Mouse (Mus musculus) bone marrow macrophage, adult 2 months (primary cell): ENCODE results near the gene Nog. TPM values are rescaled to one million over a fixed set of nuclear protein-coding genes. Genes with fewer than 3 reads are reported as not detected.

Source experiments
- H3K27ac ChIP-seq: 2 replicates; pipeline ENCODE4 v1.5.1; 2012; ENCODE audit warnings: low read depth, low read length; ENCODE audit not compliant: insufficient read depth
- H3K4me1 ChIP-seq: 2 replicates; pipeline ENCODE4 v1.6.1; 2012; ENCODE audit warnings: low read length; ENCODE audit not compliant: control insufficient read depth, insufficient read depth
- H3K4me3 ChIP-seq: 2 replicates; pipeline ENCODE4 v1.5.1; 2012; ENCODE audit warnings: mild to moderate bottlenecking, low read length, moderate library complexity; ENCODE audit not compliant: insufficient read depth
- CTCF ChIP-seq: IDR thresholded peaks from 2 replicates; pipeline ENCODE4 v1.5.1; 2012; ENCODE audit warnings: low read depth, mild to moderate bottlenecking, low read length, moderate library complexity
- POLR2A ChIP-seq: IDR thresholded peaks from 2 replicates; pipeline ENCODE4 v1.6.1; 2012; ENCODE audit warnings: mild to moderate bottlenecking, low read depth, low read length, borderline replicate concordance
- polyA plus RNA-seq: library from polyadenylated mRNA; stranded (reverse); fragments of >200 nt; gene quantifications from 2 replicates; pipeline ENCODE4 v1.2.4, GENCODE M21; 2012; ENCODE audit not compliant: missing spikeins, insufficient read depth, insufficient read length

Nog gene
- polyA plus RNA-seq, 1 experiment = not detected

- Histone ChIP-seq H3K27ac (no peak overlapping the region), H3K4me3 (no peak overlapping the region), H3K4me1 (no peaks in the 10 kb centered on the region)
- TF ChIP-seq POLR2A (no peak), CTCF (no peak)
Observed at GRCm38 (mm10) chr11:89312378-89312777, 10.2 kb upstream of the Nog start.

- no peak for TF ChIP-seq POLR2A
- TF ChIP-seq CTCF = no peak
- Histone ChIP-seq H3K4me1 (no peaks in the 10 kb centered on the region), H3K27ac (no peak overlapping the region), H3K4me3 (no peak overlapping the region)
Observed at GRCm38 (mm10) chr11:89310217-89310616, 8.1 kb upstream of the Nog start.

GRCm38 (mm10) chr11:89303421-89303820 is 1.3 kb upstream of the Nog start:
- TF ChIP-seq CTCF (peak; percentile 84), POLR2A (no peak)
- Histone ChIP-seq H3K4me1 (no peaks in the 10 kb centered on the region), H3K27ac (no peak overlapping the region), H3K4me3 (no peak overlapping the region)

GRCm38 (mm10) chr11:89302816-89303180 is 666 bp upstream of the Nog start:
- no peak overlapping the region for H3K27ac ChIP-seq
- no peaks in the 10 kb centered on the region for H3K4me1 ChIP-seq
- no peak overlapping the region for H3K4me3 ChIP-seq
- no peak for TF ChIP-seq CTCF
- no peak for TF ChIP-seq POLR2A

GRCm38 (mm10) chr11:89301331-89302055 is 639 bp downstream of the Nog start:
- no peak overlapping the region for H3K27ac ChIP-seq

GRCm38 (mm10) chr11:89299784-89300775 is 2.1 kb downstream of the Nog start:
- Histone ChIP-seq H3K4me3 (no peak overlapping the region), H3K4me1 (no peaks in the 10 kb centered on the region), H3K27ac (no peak overlapping the region)
- TF ChIP-seq POLR2A (no peak), CTCF (no peak)

More at GRCm38 (mm10) chr11:89301331-89302055, 639 bp downstream of the Nog start:
- no peaks in the 10 kb centered on the region for H3K4me1 ChIP-seq
- H3K4me3 ChIP-seq = peak overlapping the region; percentile 15; the same call in 1 of the 2 replicates
- TF ChIP-seq CTCF = no peak
- no peak for TF ChIP-seq POLR2A

GRCm38 (mm10) chr11:89299116-89299783 is 2.9 kb downstream of the Nog start:
- H3K27ac ChIP-seq = no peak overlapping the region
- H3K4me1 ChIP-seq = no peaks in the 10 kb centered on the region
- no peak for TF ChIP-seq CTCF
- TF ChIP-seq POLR2A = no peak
- H3K4me3 ChIP-seq = no peak overlapping the region

GRCm38 (mm10) chr11:89298285-89299010 is 3.7 kb downstream of the Nog start:
- Histone ChIP-seq H3K4me1 (no peaks in the 10 kb centered on the region), H3K27ac (no peak overlapping the region), H3K4me3 (no peak overlapping the region)
- TF ChIP-seq POLR2A (no peak), CTCF (no peak)

GRCm38 (mm10) chr11:89297521-89297920 is 4.6 kb downstream of the Nog start:
- Histone ChIP-seq H3K27ac (no peak overlapping the region), H3K4me1 (no peaks in the 10 kb centered on the region), H3K4me3 (no peak overlapping the region)
- TF ChIP-seq CTCF = no peak
- TF ChIP-seq POLR2A = no peak
